Mouse (Mus musculus) embryonic facial prominence, embryonic 15.5 days (tissue): ENCODE measurements around the gene Camkmt. TPM values are rescaled to one million over a fixed set of nuclear protein-coding genes. Genes with fewer than 3 reads are reported as not detected.

Experiments
- ATAC-seq: fragments of 200-750 bp; cut with Nextera tagmentation; 2 replicates; pipeline ENCODE4 v1.8.0; 2017; ENCODE audit warnings: low read depth, moderate TSS enrichment; ENCODE audit not compliant: insufficient number of reproducible peaks, low FRiP score, low TSS enrichment
- H3K27ac ChIP-seq: fragments of 300-500 bp; sonication (generic); replicated peaks from 2 replicates; pipeline ENCODE4 v1.5.1; 2015; ENCODE audit warnings: mild to moderate bottlenecking, inconsistent platforms
- H3K27me3 ChIP-seq: fragments of 300-500 bp; sonication (generic); 2 replicates; pipeline ENCODE4 v1.6.1; 2015; ENCODE audit warnings: inconsistent platforms
- H3K36me3 ChIP-seq: fragments of 300-500 bp; sonication (generic); 2 replicates; pipeline ENCODE4 v1.6.1; 2015; ENCODE audit warnings: mild to moderate bottlenecking, inconsistent platforms
- H3K4me1 ChIP-seq: fragments of 300-500 bp; sonication (generic); 2 replicates; pipeline ENCODE4 v1.6.1; 2015; ENCODE audit warnings: inconsistent platforms
- H3K4me2 ChIP-seq: fragments of 300-500 bp; sonication (generic); replicated peaks from 2 replicates; pipeline ENCODE4 v1.6.1; 2015; ENCODE audit warnings: mild to moderate bottlenecking, inconsistent platforms
- H3K4me3 ChIP-seq: fragments of 300-500 bp; sonication (generic); replicated peaks from 2 replicates; pipeline ENCODE4 v1.5.1; 2015; ENCODE audit warnings: mild to moderate bottlenecking, inconsistent platforms
- H3K9ac ChIP-seq: fragments of 300-500 bp; sonication (generic); 2 replicates; pipeline ENCODE4 v1.6.1; 2015; ENCODE audit warnings: inconsistent platforms
- H3K9me3 ChIP-seq: fragments of 300-500 bp; sonication (generic); replicated peaks from 2 replicates; pipeline ENCODE4 v1.6.1; 2016; ENCODE audit warnings: inconsistent platforms
- WGBS: fragments of 180-500 bp; shearing (Covaris S2); methylation state at CpG from one replicate; pipeline ENCODE4 v1.1.7; 2015; 5-methylcytosine and 5-hydroxymethylcytosine counted together
- polyA plus RNA-seq: library from polyadenylated mRNA; unstranded; fragments of >200 nt; fragmentation: Nextera tagmentation; extraction: Ambion mirVana; gene quantifications from 2 replicates; pipeline ENCODE4 v1.2.1, GENCODE M21; 2015

Camkmt gene
- polyA plus RNA-seq, 1 experiment from 2014 or later, result 12.8 TPM

DNA sequence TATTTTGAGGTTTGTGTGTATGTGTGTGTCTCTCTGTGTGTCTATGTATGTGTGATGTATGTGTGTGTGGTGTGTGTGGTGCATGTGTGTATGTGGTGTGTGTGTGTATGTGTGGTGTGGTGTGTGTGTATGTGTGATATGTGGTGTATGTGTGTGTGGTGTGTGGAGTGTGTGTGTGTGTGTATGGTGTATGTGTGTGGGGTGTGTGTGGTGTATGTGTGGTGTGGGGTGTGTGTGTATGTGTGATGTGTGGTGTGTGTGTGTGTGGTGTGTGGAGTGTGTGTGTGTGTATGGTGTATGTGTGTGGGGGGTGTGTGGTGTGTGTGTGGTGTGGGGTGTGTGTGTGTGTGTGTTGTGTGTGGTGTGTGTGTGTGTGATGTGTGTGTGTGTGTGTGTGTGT lies 414.5 kb downstream of the Camkmt start:
- Histone ChIP-seq H3K9me3 (no peaks in the 10 kb centered on the region), H3K4me3 (no peak overlapping the region), H3K4me2 (no peak overlapping the region), H3K4me1 (no peaks in the 10 kb centered on the region), H3K9ac (no peak overlapping the region), H3K36me3 (no peaks in the 10 kb centered on the region), H3K27ac (no peak overlapping the region), H3K27me3 (no peaks in the 10 kb centered on the region)
- peak; percentile 54; the same call in 1 of the 2 replicates for ATAC-seq

DNA sequence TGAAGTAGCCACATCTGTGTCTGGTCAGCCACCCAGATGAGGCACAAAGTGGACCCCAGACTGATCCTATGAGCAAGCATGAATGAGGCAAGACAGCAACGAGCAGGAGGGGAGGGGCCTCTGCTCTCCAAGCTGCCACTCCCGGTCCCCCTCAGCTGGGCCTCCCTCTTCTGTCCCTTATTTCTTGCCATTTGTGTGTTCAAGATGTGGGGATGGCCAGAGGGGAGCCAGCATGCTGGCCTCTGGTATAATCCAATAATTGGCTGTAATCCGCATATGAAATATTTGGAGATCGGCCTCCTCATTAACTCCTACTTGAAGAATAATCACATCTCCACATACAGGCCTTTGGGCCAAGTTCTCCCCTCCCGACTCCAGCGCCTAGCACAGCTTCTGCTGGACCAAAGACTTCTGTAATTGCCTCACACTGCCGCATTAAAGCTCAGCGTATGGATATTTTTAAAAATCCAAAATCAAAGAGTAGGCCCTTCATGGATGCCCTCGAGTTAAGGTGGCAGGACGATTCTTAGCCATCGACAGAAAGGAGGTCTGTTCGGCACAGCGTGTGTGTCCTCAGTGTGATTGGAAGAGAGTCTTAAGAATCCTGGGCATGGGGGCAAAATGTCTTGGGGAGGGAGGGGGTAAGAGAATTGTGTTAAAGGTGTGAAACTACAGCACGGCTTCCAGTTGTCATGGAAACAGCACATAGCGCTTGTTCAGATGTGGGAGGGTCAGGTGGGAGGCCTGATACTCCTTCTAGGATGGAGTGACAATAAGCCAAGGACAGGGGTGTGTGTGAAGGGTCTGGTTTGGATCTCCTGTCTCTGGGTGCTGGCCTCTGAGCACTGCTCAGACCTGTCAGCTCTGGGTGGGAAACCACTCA lies 416.1 kb downstream of the Camkmt start:
- no peak overlapping the region for H3K27ac ChIP-seq
- H3K4me2 ChIP-seq, result no peak overlapping the region
- H3K27me3 ChIP-seq, result no peaks in the 10 kb centered on the region
- no peak overlapping the region for H3K4me3 ChIP-seq
- H3K9ac ChIP-seq, result no peak overlapping the region
- 71% methylated on average over 15 of the region's 15 CpGs for WGBS
- no peaks in the 10 kb centered on the region for H3K4me1 ChIP-seq
- H3K36me3 ChIP-seq, result no peaks in the 10 kb centered on the region
- no peak for ATAC-seq
- no peaks in the 10 kb centered on the region for H3K9me3 ChIP-seq

DNA sequence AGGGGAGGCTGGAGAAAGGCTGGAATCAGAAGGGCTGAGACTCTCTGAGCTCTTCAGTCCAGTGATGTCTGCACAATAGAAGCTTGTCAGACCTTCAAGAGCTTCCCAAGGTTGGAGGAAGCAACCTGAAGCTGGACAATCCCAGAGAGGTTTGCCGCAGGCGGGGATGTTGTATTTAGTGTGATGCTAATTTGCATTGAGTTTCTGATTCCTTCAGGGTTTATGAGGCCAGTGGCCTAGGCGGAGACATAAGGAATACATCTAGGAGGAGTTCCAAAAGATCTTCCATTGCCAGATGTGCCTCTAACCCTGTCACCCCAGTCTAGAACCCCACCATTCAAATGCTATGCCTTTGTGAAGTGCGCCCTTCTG lies 416.7 kb downstream of the Camkmt start:
- H3K4me1 ChIP-seq, result no peaks in the 10 kb centered on the region
- ATAC-seq, result no peak
- H3K36me3 ChIP-seq, result no peaks in the 10 kb centered on the region
- no peak overlapping the region for H3K27ac ChIP-seq
- H3K4me3 ChIP-seq, result no peak overlapping the region
- no peak overlapping the region for H3K4me2 ChIP-seq
- H3K9me3 ChIP-seq, result no peaks in the 10 kb centered on the region
- 81% methylated on average over 4 of the region's 4 CpGs for WGBS
- H3K27me3 ChIP-seq, result no peaks in the 10 kb centered on the region
- no peak overlapping the region for H3K9ac ChIP-seq

Other genes with a start within 250 kb of the Camkmt start
- 72.0 and 79.6 TPM in 2 replicates for gene Ppm1b, start 133.8 kb upstream of the Camkmt start, polyA plus RNA-seq
- gene Slc3a1, start 62.2 kb upstream of the Camkmt start, polyA plus RNA-seq, result 0.16 and 0.21 TPM in 2 replicates
- 31.9 and 35.4 TPM in 2 replicates for gene Prepl, start 311 bp upstream of the Camkmt start, polyA plus RNA-seq